In genomic region chr5:123978131-123978530, GRCm38 (mm10) we compare ENCODE assay signal across 19 mouse cellular contexts. TPM values are rescaled to one million over a fixed set of nuclear protein-coding genes. Genes with fewer than 3 reads are reported as not detected.
DNase-seq lines count a peak whose midpoint lies in the region; ATAC-seq and TF ChIP-seq lines count a peak whose summit lies in the region.
"Had no signal": no experiment of that assay in that cellular context is flagged by ENCODE, and none has a peak within 500 bp of the region (broad histone marks: within the 10 kb centered on the region; RNA-seq: fewer than 3 reads in every experiment).

No protein-coding gene starts in this region.

- DNase-seq in layer of hippocampus, adult 2 months (ENCODE audit: low spot score in 2 of 2): no peak
- no peak for DNase-seq in layer of hippocampus, adult 8-10 months (ENCODE audit: low spot score in 2 of 2)
- peak; percentile 30 for DNase-seq in NIH3T3 (ENCODE audit: low read depth)
- no peak for DNase-seq in midbrain, embryonic 10.5 days (ENCODE audit: low spot score)
- no peak for DNase-seq in layer of hippocampus, postnatal 25 days (ENCODE audit: extremely low spot score in 1 of 2, low spot score in 1 of 2)
- DNase-seq: adrenal gland, postnatal 14 days; cerebellum, adult 9-10 months; embryo, embryonic 11 days; forebrain, postnatal 0 days; gastrocnemius, postnatal 25 days; kidney, postnatal 14 days; lung, postnatal 36 days; right cerebral cortex, postnatal 14 days had no signal

- H3K4me1 ChIP-seq in intestine, embryonic 15.5 days (replicated peaks): peaks cover 28% of the 10 kb centered on the region
- H3K4me1 ChIP-seq in hindbrain, embryonic 13.5 days (replicated peaks): peaks cover 38% of the 10 kb centered on the region
- peaks cover 46% of the 10 kb centered on the region for H3K4me1 ChIP-seq in midbrain, embryonic 10.5 days

- WGBS in intestine, embryonic 15.5 days: 68% methylated on average over 5 of the region's 5 CpGs
- WGBS in hindbrain, embryonic 13.5 days: 74% methylated on average over 5 of the region's 5 CpGs
- 86% methylated on average over 5 of the region's 5 CpGs for WGBS in midbrain, embryonic 10.5 days

- TF ChIP-seq CTCF in layer of hippocampus, adult 2 months (conservative IDR thresholded peaks at IDR 0.05): no peak

- H3K27ac ChIP-seq in layer of hippocampus, adult 2 months: peak overlapping the region; percentile 3; the same call in 1 of the 2 replicates
- peak overlapping the region; percentile 13; the same call in 1 of the 2 replicates for H3K27ac ChIP-seq in intestine, embryonic 15.5 days
- H3K27ac ChIP-seq in hindbrain, embryonic 13.5 days: no peak overlapping the region
- H3K27ac ChIP-seq in midbrain, embryonic 10.5 days (replicated peaks): no peak overlapping the region
- H3K27ac ChIP-seq: hindbrain, embryonic 10.5 days; midbrain, embryonic 13.5 days had no signal

- H3K36me3 ChIP-seq in intestine, embryonic 15.5 days: no peaks in the 10 kb centered on the region
- H3K36me3 ChIP-seq in hindbrain, embryonic 13.5 days: no peaks in the 10 kb centered on the region
- no peaks in the 10 kb centered on the region for H3K36me3 ChIP-seq in midbrain, embryonic 10.5 days
- H3K36me3 ChIP-seq: hindbrain, embryonic 10.5 days; midbrain, embryonic 13.5 days had no signal

- no peak overlapping the region for H3K4me3 ChIP-seq in layer of hippocampus, adult 2 months
- H3K4me3 ChIP-seq in intestine, embryonic 15.5 days (replicated peaks): no peak overlapping the region
- no peak overlapping the region for H3K4me3 ChIP-seq in hindbrain, embryonic 13.5 days
- no peak overlapping the region for H3K4me3 ChIP-seq in midbrain, embryonic 10.5 days
- H3K4me3 ChIP-seq: hindbrain, embryonic 10.5 days; midbrain, embryonic 13.5 days had no signal

- H3K9ac ChIP-seq in intestine, embryonic 15.5 days: no peak overlapping the region
- no peak overlapping the region for H3K9ac ChIP-seq in hindbrain, embryonic 13.5 days
- H3K9ac ChIP-seq: forebrain, postnatal 0 days; midbrain, embryonic 13.5 days had no signal

- H3K27me3 ChIP-seq in intestine, embryonic 15.5 days (replicated peaks): peaks cover 2% of the 10 kb centered on the region; the same call in 1 of the 2 replicates
- H3K27me3 ChIP-seq in hindbrain, embryonic 13.5 days: peaks cover 57% of the 10 kb centered on the region
- H3K27me3 ChIP-seq in midbrain, embryonic 10.5 days (ENCODE audit: low read depth, poor library complexity, severe bottlenecking): peaks cover 35% of the 10 kb centered on the region

- no peak for ATAC-seq in intestine, embryonic 15.5 days
- 0 out of 2 replicates have a peak, but pooled peaks have one; percentile 10 for ATAC-seq in megakaryocyte progenitor cell, adult 5-6 weeks (replicated peaks; ENCODE audit: poor library complexity)
- no peak for ATAC-seq in hindbrain, embryonic 13.5 days (ENCODE audit: low FRiP score)
- ATAC-seq: forebrain, postnatal 0 days; inflammation-experienced regulatory T-cells, adult 6 months; midbrain, embryonic 13.5 days had no signal

- H3K9me3 ChIP-seq in intestine, embryonic 15.5 days: no peaks in the 10 kb centered on the region
- no peaks in the 10 kb centered on the region for H3K9me3 ChIP-seq in hindbrain, embryonic 13.5 days
- no peaks in the 10 kb centered on the region for H3K9me3 ChIP-seq in midbrain, embryonic 10.5 days (replicated peaks)
- H3K9me3 ChIP-seq: hindbrain, embryonic 10.5 days; midbrain, embryonic 13.5 days had no signal

- peak overlapping the region; percentile 89 for H3K4me2 ChIP-seq in intestine, embryonic 15.5 days (replicated peaks)
- H3K4me2 ChIP-seq in hindbrain, embryonic 13.5 days: no peak overlapping the region
- H3K4me2 ChIP-seq: midbrain, embryonic 13.5 days had no signal

RNA-seq across cellular contexts. Expression of gene Hip1r, which starts 4.7 kb away (rescaled TPM):
- total RNA-seq in layer of hippocampus, adult 2 months (2021): 10 to 100 TPM; 42.8 to 43.8 TPM
- total RNA-seq in layer of hippocampus, adult 8-10 months (2022): 10 to 100 TPM; 33.5 to 47.0 (median 44.6) TPM
- polyA plus RNA-seq in intestine, embryonic 15.5 days (2015; fragmentation: Nextera tagmentation; extraction: Ambion mirVana): 26.0 and 29.3 TPM in 2 replicates
- 4.9 and 6.9 TPM in 2 replicates for total RNA-seq in megakaryocyte progenitor cell, adult 5-6 weeks (2015)
- total RNA-seq in megakaryocyte progenitor cell, adult 5-6 weeks (2017): 14.2 and 16.0 TPM in 2 replicates
- polyA plus RNA-seq in hindbrain, embryonic 13.5 days (2015; fragmentation: Nextera tagmentation; extraction: Ambion mirVana): 21.4 and 25.5 TPM in 2 replicates
- 6.6 and 9.2 TPM in 2 replicates for polyA plus RNA-seq in midbrain, embryonic 10.5 days (2016; fragmentation: Nextera tagmentation; extraction: Ambion mirVana)
- total RNA-seq in layer of hippocampus, postnatal 25 days (2021): 10 to 100 TPM; 48.8 to 51.3 TPM

RNA-seq across cellular contexts. Expression of gene Ccdc62, which starts 47.7 kb away (rescaled TPM):
- total RNA-seq in layer of hippocampus, adult 2 months (2021): 1 to 10 TPM; 2.6 to 4.5 TPM
- 1 to 10 TPM; 2.1 to 7.2 (median 5.2) TPM for total RNA-seq in layer of hippocampus, adult 8-10 months (2022)
- polyA plus RNA-seq in intestine, embryonic 15.5 days (2015; fragmentation: Nextera tagmentation; extraction: Ambion mirVana): 4.7 and 5.1 TPM in 2 replicates
- 0.32 and 1.1 TPM in 2 replicates for total RNA-seq in megakaryocyte progenitor cell, adult 5-6 weeks (2015)
- 0.14 and 1.8 TPM in 2 replicates for total RNA-seq in megakaryocyte progenitor cell, adult 5-6 weeks (2017)
- polyA plus RNA-seq in hindbrain, embryonic 13.5 days (2015; fragmentation: Nextera tagmentation; extraction: Ambion mirVana): 6.2 and 7.8 TPM in 2 replicates
- polyA plus RNA-seq in midbrain, embryonic 10.5 days (2016; fragmentation: Nextera tagmentation; extraction: Ambion mirVana): 4.7 and 5.7 TPM in 2 replicates
- total RNA-seq in layer of hippocampus, postnatal 25 days (2021): 1 to 10 TPM; 3.5 to 4.3 TPM

RNA-seq across cellular contexts. Expression of gene Gm43518, which starts 50.9 kb away (rescaled TPM):
- 1 to 10 TPM in 1 of 2 experiments, under 1 TPM in 1; 0.87 to 1.3 TPM for total RNA-seq in layer of hippocampus, adult 2 months (2021)
- 1 to 10 TPM in 3 of 4 experiments, under 1 TPM in 1; 0.87 to 2.4 (median 1.9) TPM for total RNA-seq in layer of hippocampus, adult 8-10 months (2022)
- polyA plus RNA-seq in intestine, embryonic 15.5 days (2015; fragmentation: Nextera tagmentation; extraction: Ambion mirVana): 1.5 and 2.2 TPM in 2 replicates
- 1.8 TPM in 1 of 2 replicates, not detected in the other for total RNA-seq in megakaryocyte progenitor cell, adult 5-6 weeks (2015)
- total RNA-seq in megakaryocyte progenitor cell, adult 5-6 weeks (2017): not detected in 2 replicates
- 5.6 and 5.8 TPM in 2 replicates for polyA plus RNA-seq in hindbrain, embryonic 13.5 days (2015; fragmentation: Nextera tagmentation; extraction: Ambion mirVana)
- 1.9 and 3.4 TPM in 2 replicates for polyA plus RNA-seq in midbrain, embryonic 10.5 days (2016; fragmentation: Nextera tagmentation; extraction: Ambion mirVana)
- 1 to 10 TPM in 1 of 2 experiments, under 1 TPM in 1; 0.54 to 1.4 TPM for total RNA-seq in layer of hippocampus, postnatal 25 days (2021)
- total RNA-seq: gastrocnemius, postnatal 25 days had no signal

RNA-seq across cellular contexts. Expression of gene Vps37b, which starts 53.9 kb away (rescaled TPM):
- 10 to 100 TPM; 36.8 to 42.2 TPM for total RNA-seq in layer of hippocampus, adult 2 months (2021)
- total RNA-seq in layer of hippocampus, adult 8-10 months (2022): 10 to 100 TPM; 35.9 to 39.4 (median 36.6) TPM
- polyA plus RNA-seq in intestine, embryonic 15.5 days (2015; fragmentation: Nextera tagmentation; extraction: Ambion mirVana): 28.2 and 28.8 TPM in 2 replicates
- total RNA-seq in megakaryocyte progenitor cell, adult 5-6 weeks (2015): 11.4 and 14.8 TPM in 2 replicates
- 15.2 and 15.6 TPM in 2 replicates for total RNA-seq in megakaryocyte progenitor cell, adult 5-6 weeks (2017)
- 79.3 and 84.7 TPM in 2 replicates for polyA plus RNA-seq in hindbrain, embryonic 13.5 days (2015; fragmentation: Nextera tagmentation; extraction: Ambion mirVana)
- polyA plus RNA-seq in midbrain, embryonic 10.5 days (2016; fragmentation: Nextera tagmentation; extraction: Ambion mirVana): 58.1 and 69.2 TPM in 2 replicates
- 10 to 100 TPM; 41.2 to 47.2 TPM for total RNA-seq in layer of hippocampus, postnatal 25 days (2021)

Comparison
In these comparisons a context has a peak if more than half of its experiments do, and no peak if none do; other contexts are left out.
1. H3K27ac ChIP-seq: peak in layer of hippocampus, adult 2 months (single experiment) and intestine, embryonic 15.5 days (single experiment); none in hindbrain, embryonic 13.5 days (single experiment) and midbrain, embryonic 10.5 days (single experiment).